Mouse (Mus musculus): ENCODE measurements around the gene En2. TPM values are rescaled to one million over a fixed set of nuclear protein-coding genes. Genes with fewer than 3 reads are reported as not detected.

The En2 gene
- not detected in 2 replicates for polyA plus RNA-seq (2015; fragmentation: Nextera tagmentation; extraction: Ambion mirVana)

GRCm38 (mm10) chr5:28165358-28166255, at the start of gene En2:
TSS of gene En2 (plus strand) at chr5:28165694.
- Histone ChIP-seq H3K9me3 (replicated peaks) (no peaks in the 10 kb centered on the region), H3K9ac (no peak within 1 kb of the TSS), H3K27me3 (peaks cover 98% of the 10 kb centered on the region), H3K27ac (no peak within 1 kb of the TSS), H3K4me2 (peak within 1 kb of the TSS; percentile 68), H3K4me1 (replicated peaks) (peaks cover 10% of the 10 kb centered on the region), H3K36me3 (no peaks in the 10 kb centered on the region), H3K4me3 (replicated peaks) (peak within 1 kb of the TSS; percentile 43)
- ATAC-seq (ENCODE audit: low read depth) (peak; percentile 10), DNase-seq (no peak)
- WGBS (ENCODE audit: insufficient replicate concordance), result under 1% methylated on average over 109 of the region's 113 CpGs

- Histone ChIP-seq H3K27ac (no peak overlapping the region), H3K4me3 (replicated peaks) (no peak overlapping the region)
These were observed 48.1 kb upstream of the En2 start for GRCm38 (mm10) chr5:28117251-28117880.

GRCm38 (mm10) chr5:28117882-28118530, 47.5 kb upstream of the En2 start:
- under 1% methylated on average over 30 of the region's 30 CpGs for WGBS (ENCODE audit: insufficient replicate concordance)
- Histone ChIP-seq H3K4me2 (peak overlapping the region; percentile 53), H3K9me3 (replicated peaks) (no peaks in the 10 kb centered on the region), H3K4me1 (replicated peaks) (no peaks in the 10 kb centered on the region), H3K9ac (no peak overlapping the region), H3K27me3 (peaks cover 74% of the 10 kb centered on the region), H3K27ac (no peak overlapping the region), H3K4me3 (replicated peaks) (peak overlapping the region; percentile 37), H3K36me3 (no peaks in the 10 kb centered on the region)
- ATAC-seq (ENCODE audit: low read depth) (no peak), DNase-seq (no peak)

More at GRCm38 (mm10) chr5:28117251-28117880, 48.1 kb upstream of the En2 start:
- peaks cover 68% of the 10 kb centered on the region for H3K27me3 ChIP-seq
- ATAC-seq (ENCODE audit: low read depth) (no peak), DNase-seq (no peak)
- no peaks in the 10 kb centered on the region for H3K4me1 ChIP-seq (replicated peaks)
- no peaks in the 10 kb centered on the region for H3K9me3 ChIP-seq (replicated peaks)
- WGBS (ENCODE audit: insufficient replicate concordance), result 7% methylated on average over 13 of the region's 13 CpGs
- no peaks in the 10 kb centered on the region for H3K36me3 ChIP-seq
- H3K9ac ChIP-seq, result no peak overlapping the region
- no peak overlapping the region for H3K4me2 ChIP-seq

- Histone ChIP-seq H3K36me3 (no peaks in the 10 kb centered on the region), H3K4me2 (peak overlapping the region; percentile 53), H3K4me1 (replicated peaks) (no peaks in the 10 kb centered on the region), H3K9ac (no peak overlapping the region), H3K27me3 (peaks cover 78% of the 10 kb centered on the region), H3K4me3 (replicated peaks) (peak overlapping the region; percentile 37), H3K9me3 (replicated peaks) (no peaks in the 10 kb centered on the region), H3K27ac (no peak overlapping the region)
- 2% methylated on average over 19 of the region's 19 CpGs for WGBS (ENCODE audit: insufficient replicate concordance)
- DNase-seq, result no peak
- no peak for ATAC-seq (ENCODE audit: low read depth)
These were observed 47.0 kb upstream of the En2 start for GRCm38 (mm10) chr5:28118531-28118925.

- 24% methylated on average over 3 of the region's 3 CpGs for WGBS (ENCODE audit: insufficient replicate concordance)
- ATAC-seq (ENCODE audit: low read depth), result no peak
These were observed 45.9 kb upstream of the En2 start for GRCm38 (mm10) chr5:28119576-28119975.

GRCm38 (mm10) chr5:28122491-28123454, 42.7 kb upstream of the En2 start:
- Histone ChIP-seq H3K4me1 (replicated peaks) (no peaks in the 10 kb centered on the region), H3K4me3 (replicated peaks) (no peak overlapping the region)
- no peak for ATAC-seq (ENCODE audit: low read depth)

More at GRCm38 (mm10) chr5:28119576-28119975, 45.9 kb upstream of the En2 start:
- H3K4me2 ChIP-seq, result no peak overlapping the region
- no peak overlapping the region for H3K4me3 ChIP-seq (replicated peaks)
- no peaks in the 10 kb centered on the region for H3K36me3 ChIP-seq
- no peaks in the 10 kb centered on the region for H3K9me3 ChIP-seq (replicated peaks)
- no peak overlapping the region for H3K9ac ChIP-seq
- DNase-seq, result no peak
- H3K27me3 ChIP-seq, result peaks cover 80% of the 10 kb centered on the region
- H3K27ac ChIP-seq, result no peak overlapping the region
- H3K4me1 ChIP-seq (replicated peaks), result no peaks in the 10 kb centered on the region

GRCm38 (mm10) chr5:28123455-28123825, 42.1 kb upstream of the En2 start:
- Histone ChIP-seq H3K27ac (no peak overlapping the region), H3K9me3 (replicated peaks) (no peaks in the 10 kb centered on the region), H3K4me3 (replicated peaks) (no peak overlapping the region), H3K36me3 (no peaks in the 10 kb centered on the region), H3K4me1 (replicated peaks) (no peaks in the 10 kb centered on the region), H3K9ac (no peak overlapping the region), H3K27me3 (peaks cover 95% of the 10 kb centered on the region), H3K4me2 (no peak overlapping the region)
- no peak for ATAC-seq (ENCODE audit: low read depth)
- WGBS (ENCODE audit: insufficient replicate concordance), result 5% methylated on average over 11 of the region's 11 CpGs
- DNase-seq, result no peak

More at GRCm38 (mm10) chr5:28122491-28123454, 42.7 kb upstream of the En2 start:
- no peak overlapping the region for H3K27ac ChIP-seq
- H3K36me3 ChIP-seq, result no peaks in the 10 kb centered on the region
- no peaks in the 10 kb centered on the region for H3K9me3 ChIP-seq (replicated peaks)
- no peak overlapping the region for H3K4me2 ChIP-seq
- 2% methylated on average over 27 of the region's 27 CpGs for WGBS (ENCODE audit: insufficient replicate concordance)
- DNase-seq, result no peak
- H3K9ac ChIP-seq, result no peak overlapping the region
- peaks cover 95% of the 10 kb centered on the region for H3K27me3 ChIP-seq

- Histone ChIP-seq H3K9ac (no peak overlapping the region), H3K36me3 (no peaks in the 10 kb centered on the region), H3K4me1 (replicated peaks) (no peaks in the 10 kb centered on the region), H3K9me3 (replicated peaks) (no peaks in the 10 kb centered on the region), H3K27ac (no peak overlapping the region), H3K4me2 (no peak overlapping the region), H3K4me3 (replicated peaks) (no peak overlapping the region), H3K27me3 (peaks cover 92% of the 10 kb centered on the region)
- 5% methylated on average over 28 of the region's 28 CpGs for WGBS (ENCODE audit: insufficient replicate concordance)
- no peak for ATAC-seq (ENCODE audit: low read depth)
- DNase-seq, result no peak
These were observed 40.9 kb upstream of the En2 start for GRCm38 (mm10) chr5:28124321-28125230.

GRCm38 (mm10) chr5:28128851-28129250, 36.6 kb upstream of the En2 start:
- Histone ChIP-seq H3K4me1 (replicated peaks) (no peaks in the 10 kb centered on the region), H3K9me3 (replicated peaks) (no peaks in the 10 kb centered on the region), H3K27me3 (peaks cover 68% of the 10 kb centered on the region), H3K4me3 (replicated peaks) (no peak overlapping the region), H3K36me3 (no peaks in the 10 kb centered on the region), H3K4me2 (no peak overlapping the region), H3K27ac (no peak overlapping the region), H3K9ac (no peak overlapping the region)
- ATAC-seq (ENCODE audit: low read depth) (no peak), DNase-seq (no peak)
- WGBS (ENCODE audit: insufficient replicate concordance), result 28% methylated on average over 1 of the region's 1 CpGs

GRCm38 (mm10) chr5:28132231-28132630, 33.3 kb upstream of the En2 start:
- Histone ChIP-seq H3K27me3 (peaks cover 57% of the 10 kb centered on the region), H3K9ac (no peak overlapping the region), H3K36me3 (no peaks in the 10 kb centered on the region), H3K4me2 (no peak overlapping the region), H3K4me3 (replicated peaks) (no peak overlapping the region), H3K9me3 (replicated peaks) (no peaks in the 10 kb centered on the region), H3K4me1 (replicated peaks) (no peaks in the 10 kb centered on the region), H3K27ac (no peak overlapping the region)
- ATAC-seq (ENCODE audit: low read depth) (no peak), DNase-seq (no peak)
- 58% methylated on average over 5 of the region's 5 CpGs for WGBS (ENCODE audit: insufficient replicate concordance)

Data from liver, embryonic 13.5 days (tissue).